Mouse (Mus musculus): Measurements from ENCODE around the gene Mfsd12.

DNA sequence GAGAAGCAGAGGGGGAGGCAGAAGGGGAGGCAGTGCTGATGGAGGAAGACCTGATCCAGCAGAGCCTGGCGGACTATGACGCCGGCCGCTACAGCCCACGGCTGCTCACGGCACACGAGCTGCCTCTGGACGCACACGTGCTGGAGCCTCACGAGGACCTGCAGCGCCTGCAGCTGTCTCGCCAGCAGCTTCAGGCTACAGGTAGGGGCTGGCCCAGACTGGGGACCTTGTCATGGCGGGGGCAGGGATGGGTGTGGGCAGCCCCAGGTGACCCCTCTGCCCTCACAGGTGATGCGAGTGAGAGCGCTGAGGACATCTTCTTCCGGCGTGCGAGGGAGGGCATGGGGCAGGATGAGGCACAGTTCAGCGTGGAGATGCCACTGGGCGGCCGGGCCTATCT is 32.1 kb upstream of the Mfsd12 start:
- TF ChIP-seq CTCF (IDR thresholded peaks at IDR 0.05; ENCODE audit: borderline replicate concordance, extremely low read depth, insufficient read depth, insufficient read length) (no peak), POLR2A (IDR thresholded peaks at IDR 0.05; ENCODE audit: borderline replicate concordance, extremely low read depth, insufficient read depth, insufficient read length, poor library complexity, severe bottlenecking) (no peak)

Measured in brain, embryonic 14.5 days (tissue).